Mouse (Mus musculus) forebrain, embryonic 14.5 days (tissue): ENCODE data around the gene Cdk1. TPM values are rescaled to one million over a fixed set of nuclear protein-coding genes. Genes with fewer than 3 reads are reported as not detected.
A peak's percentile ranks its signal among the peaks of the same experiment; 100 is the strongest.

ENCODE experiments used
- ATAC-seq: fragments of 200-750 bp; cut with Nextera tagmentation; 2 replicates; pipeline ENCODE4 v1.8.0; 2017; ENCODE audit warnings: mild to moderate bottlenecking, moderate library complexity
- DNase-seq: peaks from one replicate; pipeline ENCODE4 v3.0.0-alpha.2; 2015; ENCODE audit warnings: low spot score
- H3K27ac ChIP-seq: fragments of 300-500 bp; sonication (generic); 2 replicates; pipeline ENCODE4 v1.5.1; 2014; ENCODE audit warnings: low read depth, mild to moderate bottlenecking, control low read depth, low read length, moderate library complexity
- H3K27me3 ChIP-seq: fragments of 300-500 bp; sonication (generic); replicated peaks from 2 replicates; pipeline ENCODE4 v1.6.1; 2014; ENCODE audit warnings: low read length, control low read depth, mixed read lengths; ENCODE audit not compliant: control insufficient read depth, insufficient read depth
- H3K36me3 ChIP-seq: fragments of 300-500 bp; sonication (generic); 2 replicates; pipeline ENCODE4 v1.6.1; 2014; ENCODE audit warnings: low read length, control low read depth; ENCODE audit not compliant: control insufficient read depth, insufficient read depth
- H3K4me1 ChIP-seq: fragments of 300-500 bp; sonication (generic); 2 replicates; pipeline ENCODE4 v1.6.1; 2014; ENCODE audit warnings: antibody characterized with exemption, low read length, control low read depth; ENCODE audit not compliant: control insufficient read depth, insufficient read depth
- H3K4me2 ChIP-seq: fragments of 300-500 bp; sonication (generic); 2 replicates; pipeline ENCODE4 v1.6.1; 2014; ENCODE audit warnings: mild to moderate bottlenecking, control low read depth, low read length
- H3K4me3 ChIP-seq: fragments of 300-500 bp; sonication (generic); 2 replicates; pipeline ENCODE4 v1.5.1; 2014; ENCODE audit warnings: low read depth, low read length, control low read depth
- H3K9ac ChIP-seq: fragments of 300-500 bp; sonication (generic); 2 replicates; pipeline ENCODE4 v1.6.1; 2014; ENCODE audit warnings: mild to moderate bottlenecking, low read length, control low read depth, moderate library complexity
- H3K9me3 ChIP-seq: fragments of 300-500 bp; sonication (generic); replicated peaks from 2 replicates; pipeline ENCODE4 v1.6.1; 2016; ENCODE audit warnings: low read length, control low read depth, mixed read lengths; ENCODE audit not compliant: control insufficient read depth
- WGBS: fragments of 180-500 bp; shearing (Covaris S2); extraction: QIAGEN DNeasy Blood & Tissue Kit; methylation state at CpG from one replicate; pipeline ENCODE4 v1.1.7; 2014; 5-methylcytosine and 5-hydroxymethylcytosine counted together
- polyA plus RNA-seq: library from polyadenylated mRNA; unstranded; fragments of >200 nt; fragmentation: Nextera tagmentation; extraction: Ambion mirVana; gene quantifications from 2 replicates; pipeline ENCODE4 v1.2.1, GENCODE M21; 2014

Cdk1 gene
- polyA plus RNA-seq, 1 experiment from 2014 or later, result 304 TPM

- Histone ChIP-seq H3K9ac (no peak overlapping the region), H3K9me3 (no peaks in the 10 kb centered on the region), H3K27me3 (no peaks in the 10 kb centered on the region), H3K4me2 (no peak overlapping the region), H3K27ac (no peak overlapping the region), H3K36me3 (peaks cover 38% of the 10 kb centered on the region), H3K4me3 (no peak overlapping the region), H3K4me1 (no peaks in the 10 kb centered on the region)
- ATAC-seq (no peak), DNase-seq (peak; percentile 32)
- WGBS, result 30% methylated on average over 7 of the region's 7 CpGs
Observed at GRCm38 (mm10) chr10:69335195-69335536, 17.6 kb downstream of the Cdk1 start.

- H3K36me3 ChIP-seq, result peaks cover 33% of the 10 kb centered on the region
- no peak overlapping the region for H3K9ac ChIP-seq
- H3K9me3 ChIP-seq, result no peaks in the 10 kb centered on the region
- no peaks in the 10 kb centered on the region for H3K27me3 ChIP-seq
- no peak overlapping the region for H3K4me2 ChIP-seq
- no peak overlapping the region for H3K4me3 ChIP-seq
- peak; percentile 49; the same call in 1 of the 2 replicates for ATAC-seq
- WGBS, result 39% methylated on average over 16 of the region's 16 CpGs
- H3K27ac ChIP-seq, result no peak overlapping the region
- peak; percentile 48 for DNase-seq
- H3K4me1 ChIP-seq, result no peaks in the 10 kb centered on the region
Observed at GRCm38 (mm10) chr10:69334271-69335194, 18.2 kb downstream of the Cdk1 start.

GRCm38 (mm10) chr10:69333212-69333611 is 19.5 kb downstream of the Cdk1 start:
- Histone ChIP-seq H3K9ac (no peak overlapping the region), H3K4me1 (no peaks in the 10 kb centered on the region), H3K4me2 (no peak overlapping the region), H3K27ac (no peak overlapping the region), H3K27me3 (no peaks in the 10 kb centered on the region), H3K4me3 (no peak overlapping the region), H3K36me3 (peaks cover 23% of the 10 kb centered on the region), H3K9me3 (no peaks in the 10 kb centered on the region)
- 91% methylated on average over 11 of the region's 11 CpGs for WGBS
- no peak for DNase-seq
- no peak for ATAC-seq

GRCm38 (mm10) chr10:69331231-69331630 is 21.5 kb downstream of the Cdk1 start:
- no peaks in the 10 kb centered on the region for H3K4me1 ChIP-seq
- 90% methylated on average over 6 of the region's 6 CpGs for WGBS
- ATAC-seq, result no peak

GRCm38 (mm10) chr10:69328656-69329046 is 24.1 kb downstream of the Cdk1 start:
- no peak for ATAC-seq

More at GRCm38 (mm10) chr10:69331231-69331630, 21.5 kb downstream of the Cdk1 start:
- no peaks in the 10 kb centered on the region for H3K27me3 ChIP-seq
- peaks cover 6% of the 10 kb centered on the region for H3K36me3 ChIP-seq
- no peak overlapping the region for H3K4me3 ChIP-seq
- no peak overlapping the region for H3K27ac ChIP-seq
- H3K9me3 ChIP-seq, result no peaks in the 10 kb centered on the region
- H3K4me2 ChIP-seq, result no peak overlapping the region
- DNase-seq, result no peak
- H3K9ac ChIP-seq, result no peak overlapping the region

GRCm38 (mm10) chr10:69328029-69328655 is 24.6 kb downstream of the Cdk1 start:
- WGBS, result 91% methylated on average over 12 of the region's 12 CpGs
- Histone ChIP-seq H3K27me3 (no peaks in the 10 kb centered on the region), H3K9me3 (no peaks in the 10 kb centered on the region), H3K4me2 (no peak overlapping the region), H3K4me1 (no peaks in the 10 kb centered on the region), H3K9ac (no peak overlapping the region), H3K4me3 (no peak overlapping the region), H3K27ac (no peak overlapping the region), H3K36me3 (no peaks in the 10 kb centered on the region)
- ATAC-seq, result no peak
- no peak for DNase-seq

More at GRCm38 (mm10) chr10:69328656-69329046, 24.1 kb downstream of the Cdk1 start:
- Histone ChIP-seq H3K4me1 (no peaks in the 10 kb centered on the region), H3K9me3 (no peaks in the 10 kb centered on the region), H3K27me3 (no peaks in the 10 kb centered on the region), H3K9ac (no peak overlapping the region), H3K4me3 (no peak overlapping the region), H3K36me3 (no peaks in the 10 kb centered on the region), H3K4me2 (no peak overlapping the region), H3K27ac (no peak overlapping the region)
- no peak for DNase-seq
- WGBS, result 75% methylated on average over 4 of the region's 4 CpGs

GRCm38 (mm10) chr10:69327362-69327761 is 25.4 kb downstream of the Cdk1 start:
- Histone ChIP-seq H3K27ac (no peak overlapping the region), H3K4me1 (no peaks in the 10 kb centered on the region), H3K36me3 (no peaks in the 10 kb centered on the region), H3K4me3 (no peak overlapping the region), H3K4me2 (no peak overlapping the region), H3K27me3 (no peaks in the 10 kb centered on the region), H3K9ac (no peak overlapping the region), H3K9me3 (no peaks in the 10 kb centered on the region)
- DNase-seq (no peak), ATAC-seq (no peak)
- WGBS, result 76% methylated on average over 8 of the region's 8 CpGs

- no peaks in the 10 kb centered on the region for H3K36me3 ChIP-seq
- 82% methylated on average over 3 of the region's 3 CpGs for WGBS
- no peak overlapping the region for H3K4me2 ChIP-seq
- 0 out of 2 replicates have a peak, but pooled peaks have one; percentile 5 for ATAC-seq
- no peak overlapping the region for H3K27ac ChIP-seq
- H3K4me3 ChIP-seq, result no peak overlapping the region
- H3K4me1 ChIP-seq, result no peaks in the 10 kb centered on the region
- no peaks in the 10 kb centered on the region for H3K27me3 ChIP-seq
- peak; percentile 52 for DNase-seq
- H3K9me3 ChIP-seq, result no peaks in the 10 kb centered on the region
- no peak overlapping the region for H3K9ac ChIP-seq
Observed at GRCm38 (mm10) chr10:69326433-69326832, 26.3 kb downstream of the Cdk1 start.

- Histone ChIP-seq H3K4me3 (no peak overlapping the region), H3K27ac (no peak overlapping the region), H3K9ac (no peak overlapping the region), H3K4me2 (no peak overlapping the region), H3K4me1 (no peaks in the 10 kb centered on the region), H3K9me3 (no peaks in the 10 kb centered on the region), H3K36me3 (no peaks in the 10 kb centered on the region), H3K27me3 (no peaks in the 10 kb centered on the region)
- no peak for ATAC-seq
- 89% methylated on average over 7 of the region's 7 CpGs for WGBS
- no peak for DNase-seq
Observed at GRCm38 (mm10) chr10:69324816-69325215, 27.9 kb downstream of the Cdk1 start.
